Mouse (Mus musculus): ENCODE results near the gene Btd. TPM values are rescaled to one million over a fixed set of nuclear protein-coding genes. Genes with fewer than 3 reads are reported as not detected.

Btd gene
- 6.8 and 7.0 TPM in 2 replicates for polyA plus RNA-seq (2011; ENCODE audit: insufficient read depth, insufficient read length, low read depth, missing spikeins)

DNA sequence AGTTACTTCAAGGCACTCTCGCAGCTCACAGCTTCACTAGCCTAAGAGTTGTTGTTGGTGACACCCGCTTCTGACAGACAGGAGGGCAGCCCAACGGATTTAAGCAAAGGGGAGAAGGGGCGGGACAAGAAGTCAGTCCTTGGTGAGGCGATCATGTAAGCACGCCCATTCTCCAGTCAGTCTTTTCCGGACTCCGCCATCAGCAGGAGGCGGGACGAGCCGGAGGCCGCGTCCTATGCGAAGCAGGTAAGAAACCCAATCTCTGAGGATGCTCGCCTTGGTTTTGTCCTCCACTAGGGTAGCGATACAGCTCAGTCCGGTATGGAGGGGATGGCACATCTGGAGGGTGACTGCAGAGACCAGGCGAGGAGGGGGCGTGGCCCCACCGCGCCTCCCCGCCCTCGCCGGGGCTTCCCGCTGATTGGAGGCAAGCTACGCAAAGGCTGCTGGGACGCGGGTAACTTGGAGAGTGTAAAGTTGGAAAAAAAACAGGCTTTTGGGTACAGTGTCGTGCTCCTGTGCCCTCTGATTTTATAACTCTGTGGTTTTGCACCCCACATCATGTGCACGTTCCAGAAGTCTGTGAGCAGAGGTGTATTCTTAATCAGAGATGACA, at the start of gene Btd, which contains the start of gene Hacl1:
Btd (plus strand) TSS at position 139 of the 616 bp plus-strand sequence.
Hacl1 (minus strand) TSS at position 397 of the 616 bp plus-strand sequence.
- TF ChIP-seq EP300 (IDR thresholded peaks at IDR 0.05; ENCODE audit: insufficient read depth, low read depth, low read length) = 0 out of 2 replicates have a peak, but pooled peaks have one; percentile 12
- TF ChIP-seq CTCF (IDR thresholded peaks at IDR 0.05; ENCODE audit: low read depth, low read length) = no peak
- H3K4me1 ChIP-seq (ENCODE audit: control insufficient read depth, insufficient read depth, low read length) = no peaks in the 10 kb centered on the region
- H3K36me3 ChIP-seq (ENCODE audit: control insufficient read depth, insufficient read depth, low read length, poor library complexity, severe bottlenecking) = no peaks in the 10 kb centered on the region
- no peaks in the 10 kb centered on the region for H3K27me3 ChIP-seq (ENCODE audit: control insufficient read depth, insufficient read depth, low read length, poor library complexity, severe bottlenecking)
- peak within 1 kb of the TSS; percentile 5 for H3K9ac ChIP-seq (ENCODE audit: low read depth, poor library complexity, severe bottlenecking)
- peak within 1 kb of the TSS; percentile 84 for H3K4me3 ChIP-seq (ENCODE audit: low read depth, low read length)
- no peaks in the 10 kb centered on the region for H3K9me3 ChIP-seq (replicated peaks; ENCODE audit: control insufficient read depth, insufficient read depth, low read length, poor library complexity, severe bottlenecking)
- H3K27ac ChIP-seq (ENCODE audit: insufficient read depth, low read length) = peak within 1 kb of the TSS; percentile 59; the same call in 1 of the 2 replicates

DNA sequence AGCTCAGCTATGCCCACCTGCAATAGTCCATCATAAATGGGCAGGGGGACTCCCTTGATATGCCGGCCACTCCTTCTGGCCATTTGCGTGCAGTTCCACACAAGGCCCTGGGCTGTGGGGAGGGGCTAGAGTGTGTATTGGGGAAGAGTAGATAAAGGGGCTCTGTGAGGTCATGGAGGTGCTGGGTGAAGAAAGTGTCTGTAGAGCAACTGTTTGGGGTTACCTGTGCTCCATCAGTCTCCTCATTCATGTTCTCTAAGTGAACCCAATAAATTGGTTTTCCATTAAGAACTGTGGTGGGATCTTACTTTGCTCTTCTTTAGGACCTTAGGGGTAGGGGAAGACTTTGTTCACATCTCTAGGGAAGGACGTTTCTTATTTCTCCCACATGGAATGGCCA, 49.6 kb upstream of the Btd start, which contains the start of gene Colq:
Colq (minus strand) TSS at position 101 of the 400 bp plus-strand sequence.
- no peaks in the 10 kb centered on the region; the same call in 1 of the 2 replicates for H3K9me3 ChIP-seq (replicated peaks; ENCODE audit: control insufficient read depth, insufficient read depth, low read length, poor library complexity, severe bottlenecking)
- no peak for TF ChIP-seq CTCF (IDR thresholded peaks at IDR 0.05; ENCODE audit: low read depth, low read length)
- TF ChIP-seq POLR2A (IDR thresholded peaks at IDR 0.05; ENCODE audit: insufficient read depth, low read length) = no peak
- no peak for TF ChIP-seq EP300 (IDR thresholded peaks at IDR 0.05; ENCODE audit: insufficient read depth, low read depth, low read length)
- no peaks in the 10 kb centered on the region for H3K27me3 ChIP-seq (ENCODE audit: control insufficient read depth, insufficient read depth, low read length, poor library complexity, severe bottlenecking)
- no peak within 1 kb of the TSS for H3K9ac ChIP-seq (ENCODE audit: low read depth, poor library complexity, severe bottlenecking)
- no peaks in the 10 kb centered on the region for H3K4me1 ChIP-seq (ENCODE audit: control insufficient read depth, insufficient read depth, low read length)
- H3K27ac ChIP-seq (ENCODE audit: insufficient read depth, low read length) = no peak within 1 kb of the TSS
- H3K36me3 ChIP-seq (ENCODE audit: control insufficient read depth, insufficient read depth, low read length, poor library complexity, severe bottlenecking) = no peaks in the 10 kb centered on the region
- no peak within 1 kb of the TSS for H3K4me3 ChIP-seq (ENCODE audit: low read depth, low read length)

DNA sequence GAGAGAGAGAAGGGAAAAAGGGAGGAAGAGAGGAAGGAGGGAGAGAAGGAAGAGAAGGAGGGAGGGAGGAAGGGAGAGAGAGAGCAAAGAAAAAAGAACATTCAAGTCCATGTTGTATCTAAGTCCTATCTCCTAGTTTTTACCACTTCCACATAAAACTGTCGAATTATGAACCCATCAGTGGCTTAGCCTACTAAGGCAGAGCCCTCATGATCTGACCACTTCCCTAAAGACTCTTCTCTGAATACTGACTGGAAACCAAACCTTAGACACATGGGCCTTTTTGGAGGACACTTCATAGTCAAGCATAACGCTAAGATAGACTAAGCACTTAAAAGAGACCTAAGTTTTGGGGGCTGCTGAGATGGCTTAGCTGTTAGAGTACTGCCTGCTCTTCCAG, 47.8 kb upstream of the Btd start:
- no peak overlapping the region for H3K27ac ChIP-seq (ENCODE audit: insufficient read depth, low read length)
- no peak overlapping the region for H3K4me3 ChIP-seq (ENCODE audit: low read depth, low read length)
- no peaks in the 10 kb centered on the region; the same call in 1 of the 2 replicates for H3K9me3 ChIP-seq (replicated peaks; ENCODE audit: control insufficient read depth, insufficient read depth, low read length, poor library complexity, severe bottlenecking)
- no peaks in the 10 kb centered on the region for H3K27me3 ChIP-seq (ENCODE audit: control insufficient read depth, insufficient read depth, low read length, poor library complexity, severe bottlenecking)
- TF ChIP-seq EP300 (IDR thresholded peaks at IDR 0.05; ENCODE audit: insufficient read depth, low read depth, low read length) = no peak
- TF ChIP-seq POLR2A (IDR thresholded peaks at IDR 0.05; ENCODE audit: insufficient read depth, low read length) = no peak
- no peak for TF ChIP-seq CTCF (IDR thresholded peaks at IDR 0.05; ENCODE audit: low read depth, low read length)
- no peaks in the 10 kb centered on the region for H3K4me1 ChIP-seq (ENCODE audit: control insufficient read depth, insufficient read depth, low read length)
- H3K9ac ChIP-seq (ENCODE audit: low read depth, poor library complexity, severe bottlenecking) = no peak overlapping the region
- no peaks in the 10 kb centered on the region for H3K36me3 ChIP-seq (ENCODE audit: control insufficient read depth, insufficient read depth, low read length, poor library complexity, severe bottlenecking)

DNA sequence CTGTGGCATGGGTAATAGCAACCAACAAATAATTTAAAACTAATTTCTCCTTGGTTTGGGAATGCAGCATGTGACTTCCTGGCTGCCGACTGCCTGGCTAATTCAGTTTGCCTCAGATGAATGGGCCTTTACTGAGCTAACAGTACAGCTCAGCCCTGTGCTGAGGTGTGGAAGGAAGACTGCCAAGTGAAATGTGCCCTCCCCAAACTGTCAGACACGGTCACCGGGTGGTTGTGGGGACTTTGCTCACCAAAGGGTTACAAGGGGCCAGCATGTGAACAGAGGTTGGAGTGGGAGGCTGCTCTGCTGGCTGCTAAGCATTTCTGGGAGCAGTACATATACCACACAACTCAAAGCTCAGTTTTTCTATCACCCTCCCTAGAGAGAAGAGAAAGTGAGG, 46.1 kb upstream of the Btd start:
- H3K27ac ChIP-seq (ENCODE audit: insufficient read depth, low read length) = no peak overlapping the region
- no peaks in the 10 kb centered on the region for H3K36me3 ChIP-seq (ENCODE audit: control insufficient read depth, insufficient read depth, low read length, poor library complexity, severe bottlenecking)
- no peak overlapping the region for H3K4me3 ChIP-seq (ENCODE audit: low read depth, low read length)
- TF ChIP-seq EP300 (IDR thresholded peaks at IDR 0.05; ENCODE audit: insufficient read depth, low read depth, low read length) (no peak), CTCF (IDR thresholded peaks at IDR 0.05; ENCODE audit: low read depth, low read length) (no peak), POLR2A (IDR thresholded peaks at IDR 0.05; ENCODE audit: insufficient read depth, low read length) (no peak)
- no peaks in the 10 kb centered on the region for H3K27me3 ChIP-seq (ENCODE audit: control insufficient read depth, insufficient read depth, low read length, poor library complexity, severe bottlenecking)
- H3K4me1 ChIP-seq (ENCODE audit: control insufficient read depth, insufficient read depth, low read length) = no peaks in the 10 kb centered on the region
- H3K9ac ChIP-seq (ENCODE audit: low read depth, poor library complexity, severe bottlenecking) = no peak overlapping the region
- no peaks in the 10 kb centered on the region; the same call in 1 of the 2 replicates for H3K9me3 ChIP-seq (replicated peaks; ENCODE audit: control insufficient read depth, insufficient read depth, low read length, poor library complexity, severe bottlenecking)

DNA sequence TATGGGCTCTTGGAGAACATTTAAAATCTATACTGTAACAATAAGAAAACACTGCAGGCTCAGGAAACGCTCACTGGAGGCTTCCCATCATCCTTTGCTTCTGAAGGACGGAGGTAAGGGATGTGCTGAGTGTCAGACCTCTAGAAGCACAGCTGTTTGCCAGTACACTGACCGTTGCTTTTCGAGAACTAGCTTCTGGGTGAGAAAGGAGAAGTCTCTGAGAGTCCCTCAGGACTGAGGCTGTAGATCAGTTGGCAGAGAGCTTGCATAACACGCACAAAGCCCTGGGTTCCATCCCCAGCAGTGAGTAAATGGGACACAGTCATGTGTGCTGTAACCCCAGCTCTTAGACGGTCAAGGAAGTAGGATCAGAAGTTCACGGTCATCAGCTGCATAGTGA, 44.4 kb upstream of the Btd start:
- no peaks in the 10 kb centered on the region; the same call in 1 of the 2 replicates for H3K9me3 ChIP-seq (replicated peaks; ENCODE audit: control insufficient read depth, insufficient read depth, low read length, poor library complexity, severe bottlenecking)
- H3K27me3 ChIP-seq (ENCODE audit: control insufficient read depth, insufficient read depth, low read length, poor library complexity, severe bottlenecking) = no peaks in the 10 kb centered on the region
- no peak overlapping the region for H3K9ac ChIP-seq (ENCODE audit: low read depth, poor library complexity, severe bottlenecking)
- no peaks in the 10 kb centered on the region for H3K4me1 ChIP-seq (ENCODE audit: control insufficient read depth, insufficient read depth, low read length)
- H3K36me3 ChIP-seq (ENCODE audit: control insufficient read depth, insufficient read depth, low read length, poor library complexity, severe bottlenecking) = no peaks in the 10 kb centered on the region
- no peak for TF ChIP-seq POLR2A (IDR thresholded peaks at IDR 0.05; ENCODE audit: insufficient read depth, low read length)
- TF ChIP-seq CTCF (IDR thresholded peaks at IDR 0.05; ENCODE audit: low read depth, low read length) = no peak
- no peak for TF ChIP-seq EP300 (IDR thresholded peaks at IDR 0.05; ENCODE audit: insufficient read depth, low read depth, low read length)
- H3K4me3 ChIP-seq (ENCODE audit: low read depth, low read length) = no peak overlapping the region
- no peak overlapping the region for H3K27ac ChIP-seq (ENCODE audit: insufficient read depth, low read length)

DNA sequence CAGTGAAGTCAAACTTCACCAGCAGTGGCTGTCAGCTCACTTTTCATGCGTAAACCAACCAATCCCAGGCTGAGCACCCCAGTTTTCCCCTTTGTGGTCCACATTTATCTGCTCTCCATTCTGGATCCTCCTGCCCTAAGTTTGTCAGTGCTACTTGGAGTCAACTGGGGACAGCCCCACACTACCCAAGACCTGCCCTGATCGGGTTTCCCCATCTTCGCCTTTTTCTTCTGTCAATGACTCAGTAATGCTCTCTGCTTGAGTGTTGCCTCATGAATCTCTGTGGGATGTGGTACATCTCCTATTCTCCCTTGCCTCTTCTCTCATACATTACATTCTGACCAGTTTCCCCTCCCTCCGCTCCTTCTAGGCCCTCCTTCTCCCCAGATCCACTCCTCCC, 43.4 kb upstream of the Btd start:
- H3K36me3 ChIP-seq (ENCODE audit: control insufficient read depth, insufficient read depth, low read length, poor library complexity, severe bottlenecking) = no peaks in the 10 kb centered on the region
- no peaks in the 10 kb centered on the region for H3K27me3 ChIP-seq (ENCODE audit: control insufficient read depth, insufficient read depth, low read length, poor library complexity, severe bottlenecking)
- H3K27ac ChIP-seq (ENCODE audit: insufficient read depth, low read length) = no peak overlapping the region
- H3K9ac ChIP-seq (ENCODE audit: low read depth, poor library complexity, severe bottlenecking) = no peak overlapping the region
- H3K4me3 ChIP-seq (ENCODE audit: low read depth, low read length) = no peak overlapping the region
- H3K9me3 ChIP-seq (replicated peaks; ENCODE audit: control insufficient read depth, insufficient read depth, low read length, poor library complexity, severe bottlenecking) = no peaks in the 10 kb centered on the region; the same call in 1 of the 2 replicates
- TF ChIP-seq EP300 (IDR thresholded peaks at IDR 0.05; ENCODE audit: insufficient read depth, low read depth, low read length) = no peak
- no peak for TF ChIP-seq CTCF (IDR thresholded peaks at IDR 0.05; ENCODE audit: low read depth, low read length)
- no peak for TF ChIP-seq POLR2A (IDR thresholded peaks at IDR 0.05; ENCODE audit: insufficient read depth, low read length)
- H3K4me1 ChIP-seq (ENCODE audit: control insufficient read depth, insufficient read depth, low read length) = no peaks in the 10 kb centered on the region
